Mouse (Mus musculus) CH12.LX (cell line): ENCODE data around the gene Ptx4. TPM values are rescaled to one million over a fixed set of nuclear protein-coding genes. Genes with fewer than 3 reads are reported as not detected.

ENCODE experiments used
- DNase-seq: peaks from one replicate; pipeline ENCODE4 v3.0.0-alpha.2; 2013; ENCODE audit errors: extremely low read depth
- H3K27ac ChIP-seq: 2 replicates; pipeline ENCODE4 v1.5.1; 2012; ENCODE audit warnings: low read depth, mild to moderate bottlenecking, control low read depth, moderate library complexity; ENCODE audit not compliant: insufficient read depth
- H3K27me3 ChIP-seq: replicated peaks from 2 replicates; pipeline ENCODE3; 2012; ENCODE audit warnings: inconsistent platforms
- H3K36me3 ChIP-seq, 2 experiments: replicated peaks in 1 of 2; 2 replicates each; pipeline versions ENCODE3 to v1.6.1; 2012; ENCODE audit warnings: inconsistent platforms in 1 of 2, low read length in 1 of 2, mild to moderate bottlenecking in 1 of 2, mixed read lengths in 1 of 2, moderate library complexity in 1 of 2; ENCODE audit not compliant: control insufficient read depth in 1 of 2, insufficient read depth in 1 of 2
- H3K4me1 ChIP-seq, 2 experiments: 2 replicates each; pipeline ENCODE4 v1.6.1; 2012; ENCODE audit warnings: inconsistent platforms in 1 of 2, moderate library complexity in 1 of 2; ENCODE audit not compliant: insufficient read depth in 2 of 2, control insufficient read depth in 1 of 2
- H3K4me2 ChIP-seq: 2 replicates; pipeline ENCODE4 v1.6.1; 2012; ENCODE audit warnings: low read depth, mild to moderate bottlenecking, control low read depth; ENCODE audit not compliant: poor library complexity, insufficient read depth, severe bottlenecking
- H3K4me3 ChIP-seq, 3 experiments: fragments of 150-350 bp in 1 of 3; sonication (generic) in 1 of 3; replicated peaks in 1 of 3; 2 replicates each; pipeline versions ENCODE3 to v1.5.1; 2011 to 2012; ENCODE audit warnings: low read depth in 2 of 3, low read length in 2 of 3, mild to moderate bottlenecking in 2 of 3, moderate library complexity in 2 of 3, control low read depth in 1 of 3, improper control_type of control experiment in 1 of 3, inconsistent platforms in 1 of 3, mixed read lengths in 1 of 3; ENCODE audit not compliant: poor library complexity in 1 of 3
- H3K79me2 ChIP-seq: replicated peaks from 2 replicates; pipeline ENCODE4 v1.6.1; 2012; ENCODE audit warnings: mild to moderate bottlenecking, moderate library complexity; ENCODE audit not compliant: control insufficient read depth, poor library complexity, insufficient read depth, severe bottlenecking; ENCODE audit errors: extremely low read depth
- H3K9ac ChIP-seq: 2 replicates; pipeline ENCODE4 v1.6.1; 2012; ENCODE audit warnings: low read depth, mild to moderate bottlenecking, control low read depth, moderate library complexity; ENCODE audit not compliant: insufficient read depth
- H3K9me3 ChIP-seq: replicated peaks from 2 replicates; pipeline ENCODE3; 2012; ENCODE audit warnings: low read length, inconsistent platforms, mixed read lengths
- CHD2 ChIP-seq: IDR thresholded peaks from 2 replicates; pipeline ENCODE4 v1.6.1; 2011; ENCODE audit warnings: low read length, improper control_type of control experiment
- E2F4 ChIP-seq: IDR thresholded peaks from 2 replicates; pipeline ENCODE4 v1.6.1; 2011; ENCODE audit warnings: low read depth, low read length, improper control_type of control experiment; ENCODE audit not compliant: insufficient replicate concordance
- ELF1 ChIP-seq: IDR thresholded peaks from 2 replicates; pipeline ENCODE4 v1.6.1; 2014; ENCODE audit warnings: low read depth, mild to moderate bottlenecking, inconsistent platforms, low read length, improper control_type of control experiment
- EP300 ChIP-seq: IDR thresholded peaks from 2 replicates; pipeline ENCODE4 v1.6.1; 2011; ENCODE audit warnings: low read length, improper control_type of control experiment
- ETS1 ChIP-seq: conservative IDR thresholded peaks from 2 replicates; pipeline ENCODE4 v1.6.1; 2012; ENCODE audit warnings: low read depth, mild to moderate bottlenecking, inconsistent platforms, low read length, improper control_type of control experiment, moderate library complexity
- JUND ChIP-seq: conservative IDR thresholded peaks from 2 replicates; pipeline ENCODE4 v1.6.1; 2011; ENCODE audit warnings: low read depth, low read length, improper control_type of control experiment
- MAFK ChIP-seq: IDR thresholded peaks from 2 replicates; pipeline ENCODE4 v1.6.1; 2011; ENCODE audit warnings: low read length, improper control_type of control experiment; ENCODE audit not compliant: insufficient replicate concordance
- MAX ChIP-seq: IDR thresholded peaks from 2 replicates; pipeline ENCODE4 v1.6.1; 2011; ENCODE audit warnings: low read length, improper control_type of control experiment
- MAZ ChIP-seq: IDR thresholded peaks from 2 replicates; pipeline ENCODE4 v1.6.1; 2012; ENCODE audit warnings: low read depth, mild to moderate bottlenecking, inconsistent platforms, low read length, improper control_type of control experiment, moderate library complexity
- MYC ChIP-seq: IDR thresholded peaks from 2 replicates; pipeline ENCODE4 v1.6.1; 2011; ENCODE audit warnings: low read depth, mild to moderate bottlenecking, improper control_type of control experiment, low read length
- NRF1 ChIP-seq: IDR thresholded peaks from 2 replicates; pipeline ENCODE4 v1.6.1; 2014; ENCODE audit warnings: low read depth, mild to moderate bottlenecking, inconsistent platforms, low read length, improper control_type of control experiment, moderate library complexity
- PAX5 ChIP-seq: IDR thresholded peaks from 2 replicates; pipeline ENCODE4 v1.6.1; 2012; ENCODE audit warnings: low read length, inconsistent platforms, mixed read lengths
- POLR2A ChIP-seq: IDR thresholded peaks from 2 replicates; pipeline ENCODE4 v1.6.1; 2011; ENCODE audit warnings: low read depth, mild to moderate bottlenecking, improper control_type of control experiment, low read length
- POLR2AphosphoS2 ChIP-seq: IDR thresholded peaks from 2 replicates; pipeline ENCODE4 v1.6.1; 2011; ENCODE audit warnings: low read depth, low read length, improper control_type of control experiment
- SIN3A ChIP-seq: IDR thresholded peaks from 2 replicates; pipeline ENCODE4 v1.6.1; 2012; ENCODE audit warnings: low read length, improper control_type of control experiment, inconsistent platforms
- SMC3 ChIP-seq: IDR thresholded peaks from 2 replicates; pipeline ENCODE4 v1.6.1; 2011; ENCODE audit warnings: low read depth, low read length, improper control_type of control experiment
- TBP ChIP-seq: conservative IDR thresholded peaks from 2 replicates; pipeline ENCODE4 v1.6.1; 2011; ENCODE audit warnings: low read depth, low read length, improper control_type of control experiment
- UBTF ChIP-seq: IDR thresholded peaks from 2 replicates; pipeline ENCODE4 v1.6.1; 2012; ENCODE audit warnings: low read depth, mild to moderate bottlenecking, inconsistent platforms, low read length, improper control_type of control experiment, moderate library complexity
- USF1 ChIP-seq: IDR thresholded peaks from 2 replicates; pipeline ENCODE4 v1.6.1; 2014; ENCODE audit warnings: low read depth, mild to moderate bottlenecking, inconsistent platforms, low read length, improper control_type of control experiment
- dilution Hi-C: fragments of 300-500 bp; cut with MboI; formaldehyde crosslinking; loops from 2 replicates; pipeline ENCODE4 v1.14.3; 2020; ENCODE audit warnings: low sequenced_read_pairs; ENCODE audit not compliant: extremely low pct_unique_long_range_greater_than_20kb, extremely low pct_ligation_motif_present
- in situ Hi-C: fragments of 300-500 bp; cut with MboI; formaldehyde crosslinking; loops from 3 replicates; pipeline ENCODE4 v1.14.3; 2019; ENCODE audit warnings: low sequenced_read_pairs, low pct_ligation_motif_present, low pct_unique_long_range_greater_than_20kb, mixed read lengths
- polyA plus RNA-seq: library from polyadenylated mRNA; unstranded; fragments of >175 nt; gene quantifications from 2 replicates; pipeline ENCODE4 v1.2.1, GENCODE M21; 2012; ENCODE audit warnings: low read depth; ENCODE audit not compliant: insufficient read length
- total RNA-seq, 2 experiments: library from RNA; depleted of rRNA; stranded (reverse); fragments of 300-350 nt in 1 of 2; fragments of >200 nt in 1 of 2; gene quantifications; 2 replicates each; pipeline ENCODE4 v1.2.3; 2012 to 2014

The Ptx4 gene
- total and polyA plus RNA-seq, 3 experiments = not detected

DNA sequence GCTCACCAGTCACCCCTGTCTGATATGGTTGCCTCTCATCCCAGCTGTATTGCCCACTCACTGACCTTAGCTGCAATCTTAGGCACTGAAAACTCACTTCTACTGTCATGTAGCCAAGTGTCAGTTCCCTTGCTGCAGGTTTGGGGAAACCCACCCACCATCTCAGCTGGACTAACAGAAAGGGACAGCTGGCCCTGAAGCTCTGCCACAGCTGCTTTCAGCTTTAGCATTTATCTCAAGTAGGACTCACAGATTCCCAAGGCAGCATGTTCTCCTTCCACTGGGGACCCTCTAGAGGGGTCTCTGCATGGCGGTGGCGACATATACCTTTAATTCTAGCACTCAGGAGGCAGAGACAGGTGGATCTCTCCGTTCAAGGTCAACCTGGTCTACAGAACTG lies 44.2 kb downstream of the Ptx4 start:
- dilution Hi-C loops (no loop called here), in situ Hi-C loops (no loop called here)

DNA sequence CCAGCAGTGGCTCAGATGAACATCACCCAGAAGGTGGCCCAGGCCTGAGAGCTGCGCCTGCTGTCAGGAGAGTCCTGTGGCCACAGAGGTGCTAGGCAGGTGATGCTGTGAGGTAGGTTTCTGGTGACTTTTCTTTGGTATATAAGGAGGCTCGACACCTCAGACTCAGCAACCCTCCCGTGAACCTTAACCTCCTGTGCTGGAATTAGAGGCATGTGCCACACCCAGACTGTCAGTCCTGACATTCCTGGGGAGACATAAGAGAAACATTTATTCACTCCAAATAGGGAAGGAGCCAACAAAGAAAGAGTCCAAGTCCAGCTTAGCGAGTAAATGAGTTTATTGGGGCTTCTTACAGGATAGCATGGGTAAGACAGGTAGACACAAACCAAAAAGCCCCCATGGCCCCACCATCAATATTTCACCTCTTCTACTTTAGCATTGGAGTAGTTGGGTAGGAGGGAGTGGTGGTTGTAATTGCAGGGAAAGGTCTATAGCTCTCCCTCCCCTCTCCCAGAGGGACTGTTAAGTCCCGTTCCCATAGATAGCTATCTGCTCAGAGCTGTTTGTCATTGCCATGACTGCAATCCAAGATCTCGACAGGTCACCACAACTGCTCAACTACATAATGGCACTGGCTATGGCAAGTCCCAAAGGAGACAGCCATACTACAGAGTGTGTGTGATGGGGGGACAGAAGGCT lies 45.6 kb downstream of the Ptx4 start:
- H3K79me2 ChIP-seq = no peaks in the 10 kb centered on the region
- in situ Hi-C loops (no loop called here), dilution Hi-C loops (no loop called here)
- no peaks in the 10 kb centered on the region for H3K9me3 ChIP-seq
- peaks cover 50% of the 10 kb centered on the region for H3K27me3 ChIP-seq
- DNase-seq = no peak
- no peak overlapping the region for H3K4me2 ChIP-seq
- no peak overlapping the region for H3K27ac ChIP-seq
- TF ChIP-seq MYC (no peak), NRF1 (no peak), MAZ (no peak), MAFK (no peak), USF1 (no peak), ELF1 (no peak), TBP (no peak), UBTF (no peak), JUND (no peak), MAX (no peak)
- H3K4me3 ChIP-seq = no peak overlapping the region
- no peak overlapping the region for H3K9ac ChIP-seq
- H3K36me3 ChIP-seq = peaks cover 6 to 24% of the 10 kb centered on the region in 2 experiments
- no peaks in the 10 kb centered on the region for H3K4me1 ChIP-seq

More for the DNA sequence above, 44.2 kb downstream of the Ptx4 start:
- Histone ChIP-seq H3K9me3 (no peaks in the 10 kb centered on the region), H3K79me2 (no peaks in the 10 kb centered on the region), H3K4me3 (no peak overlapping the region), H3K27ac (no peak overlapping the region), H3K27me3 (peaks cover 40% of the 10 kb centered on the region), H3K36me3 (peaks cover 18 to 37% of the 10 kb centered on the region in 2 experiments)
- DNase-seq = no peak
- TF ChIP-seq E2F4 (no peak), SIN3A (no peak), POLR2AphosphoS2 (no peak), POLR2A (no peak), EP300 (no peak), PAX5 (no peak), SMC3 (no peak), ETS1 (no peak), CHD2 (no peak)
- TF ChIP-seq, all 38 proteins: peak for 0
- H3K4me1 ChIP-seq = no peaks in the 10 kb centered on the region
- no peak overlapping the region for H3K9ac ChIP-seq
- no peak overlapping the region for H3K4me2 ChIP-seq
